Mouse (Mus musculus) liver, adult 2 months (tissue): ENCODE data around the gene Mrpl23.

Experiments
- CTCF ChIP-seq: fragments of 200-500 bp; IDR thresholded peaks from 2 replicates; pipeline ENCODE4 v1.5.1; 2011; ENCODE audit warnings: low read depth, low read length, control low read depth
- POLR2A ChIP-seq: fragments of 200-500 bp; IDR thresholded peaks from 2 replicates; pipeline ENCODE4 v1.6.1; 2011; ENCODE audit warnings: low read length, control low read depth; ENCODE audit not compliant: insufficient read depth; ENCODE audit errors: extremely low read depth

DNA sequence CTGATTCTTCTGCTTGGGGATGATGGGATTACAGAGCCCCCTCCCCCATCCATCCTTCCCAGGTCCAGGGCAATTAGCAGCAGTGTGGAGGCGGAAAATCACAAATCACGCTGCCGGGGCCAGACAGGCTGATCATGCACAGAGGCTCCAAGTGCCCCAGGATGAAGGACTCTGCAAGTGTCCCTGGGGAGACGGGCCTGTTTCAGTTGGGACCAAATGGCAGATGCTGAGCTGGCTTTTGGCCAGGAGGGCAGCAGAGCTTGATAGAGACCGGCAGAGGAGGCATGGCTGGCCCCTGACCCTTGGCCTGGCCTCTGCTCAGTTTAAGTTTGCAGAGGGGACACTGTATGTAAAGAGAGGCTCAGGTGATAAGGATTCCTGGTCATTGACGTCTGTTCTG, 30.7 kb downstream of the Mrpl23 start:
- TF ChIP-seq CTCF (no peak), POLR2A (no peak)
